Mouse (Mus musculus) heart, embryonic 13.5 days (tissue): ENCODE measurements at regions not wholly inside any gene's neighbourhood (a gene's known extent, or its start where the extent isn't known, plus 50 kb on each side); places are given as distances from the start of the nearest gene placed in this dataset.
"Not testable (repeated sequence)": the region's sequence is repeated elsewhere in the genome, so short reads cannot be mapped to it uniquely, and the experiment has no call there.

ENCODE experiments used
- ATAC-seq: fragments of 200-750 bp; cut with Nextera tagmentation; 2 replicates; pipeline ENCODE4 v1.8.0; 2017; ENCODE audit warnings: moderate TSS enrichment; ENCODE audit not compliant: insufficient number of reproducible peaks, low FRiP score, low TSS enrichment; ENCODE audit errors: extremely low read depth
- H3K27ac ChIP-seq: fragments of 300-500 bp; sonication (generic); replicated peaks from 2 replicates; pipeline ENCODE4 v1.5.1; 2015; ENCODE audit warnings: moderate library complexity, mild to moderate bottlenecking, inconsistent platforms
- H3K27me3 ChIP-seq: fragments of 300-500 bp; sonication (generic); replicated peaks from 2 replicates; pipeline ENCODE4 v1.6.1; 2015; ENCODE audit warnings: mild to moderate bottlenecking, inconsistent platforms
- H3K36me3 ChIP-seq: fragments of 300-500 bp; sonication (generic); 2 replicates; pipeline ENCODE4 v1.6.1; 2015; ENCODE audit warnings: mild to moderate bottlenecking, inconsistent platforms
- H3K4me1 ChIP-seq: fragments of 300-500 bp; sonication (generic); 2 replicates; pipeline ENCODE4 v1.6.1; 2015; ENCODE audit warnings: inconsistent platforms
- H3K4me2 ChIP-seq: fragments of 300-500 bp; sonication (generic); 2 replicates; pipeline ENCODE4 v1.6.1; 2015; ENCODE audit warnings: inconsistent platforms, mild to moderate bottlenecking, moderate library complexity
- H3K4me3 ChIP-seq: fragments of 300-500 bp; sonication (generic); 2 replicates; pipeline ENCODE4 v1.5.1; 2015; ENCODE audit warnings: moderate library complexity, mild to moderate bottlenecking, inconsistent platforms
- H3K9ac ChIP-seq: fragments of 300-500 bp; sonication (generic); 2 replicates; pipeline ENCODE4 v1.6.1; 2015; ENCODE audit warnings: inconsistent platforms, mild to moderate bottlenecking, moderate library complexity
- H3K9me3 ChIP-seq: fragments of 300-500 bp; sonication (generic); 2 replicates; pipeline ENCODE4 v1.6.1; 2016; ENCODE audit warnings: inconsistent platforms
- WGBS: fragments of 180-500 bp; shearing (Covaris S2); methylation state at CpG from one replicate; pipeline ENCODE4 v1.1.7; 2015; ENCODE audit warnings: mixed read lengths; 5-methylcytosine and 5-hydroxymethylcytosine counted together

- H3K4me1 ChIP-seq, H3K27ac ChIP-seq, H3K27me3 ChIP-seq, H3K36me3 ChIP-seq, H3K9me3 ChIP-seq, H3K4me2 ChIP-seq, H3K4me3 ChIP-seq, H3K9ac ChIP-seq, ATAC-seq: not testable (repeated sequence)
- 41% methylated on average over 19 of the region's 19 CpGs for WGBS
Observed at GRCm38 (mm10) chr2:53632816-53633474, 441.4 kb downstream of the Arl6ip6 start.

- Histone ChIP-seq H3K4me1 (no peaks in the 10 kb centered on the region), H3K9ac (no peak overlapping the region), H3K36me3 (no peaks in the 10 kb centered on the region), H3K4me2 (no peak overlapping the region), H3K9me3 (no peaks in the 10 kb centered on the region), H3K27ac (no peak overlapping the region), H3K4me3 (no peak overlapping the region), H3K27me3 (no peaks in the 10 kb centered on the region)
- no peak for ATAC-seq
- 61% methylated on average over 6 of the region's 6 CpGs for WGBS
Observed at GRCm38 (mm10) chr2:53668599-53669372, 416.6 kb downstream of the Rprm start.

- no peaks in the 10 kb centered on the region for H3K9me3 ChIP-seq
- no peak overlapping the region for H3K4me3 ChIP-seq
- H3K27me3 ChIP-seq, result no peaks in the 10 kb centered on the region
- ATAC-seq, result no peak
- H3K4me1 ChIP-seq, result no peaks in the 10 kb centered on the region
- 52% methylated on average over 5 of the region's 5 CpGs for WGBS
- no peak overlapping the region for H3K27ac ChIP-seq
- H3K36me3 ChIP-seq, result no peaks in the 10 kb centered on the region
- H3K4me2 ChIP-seq, result no peak overlapping the region
- no peak overlapping the region for H3K9ac ChIP-seq
Observed at GRCm38 (mm10) chr2:53680350-53681011, 404.9 kb downstream of the Rprm start.

GRCm38 (mm10) chr2:53682599-53682998 is 402.8 kb downstream of the Rprm start:
- H3K36me3 ChIP-seq, result no peaks in the 10 kb centered on the region
- H3K4me1 ChIP-seq, result 0 out of 2 replicates have a peak, but pooled peaks cover 3% of the 10 kb centered on the region
- WGBS, result 34% methylated on average over 4 of the region's 4 CpGs
- no peaks in the 10 kb centered on the region for H3K27me3 ChIP-seq
- ATAC-seq, result no peak
- H3K9ac ChIP-seq, result no peak overlapping the region
- H3K4me3 ChIP-seq, result no peak overlapping the region
- no peaks in the 10 kb centered on the region for H3K9me3 ChIP-seq
- H3K4me2 ChIP-seq, result no peak overlapping the region
- no peak overlapping the region for H3K27ac ChIP-seq

DNA sequence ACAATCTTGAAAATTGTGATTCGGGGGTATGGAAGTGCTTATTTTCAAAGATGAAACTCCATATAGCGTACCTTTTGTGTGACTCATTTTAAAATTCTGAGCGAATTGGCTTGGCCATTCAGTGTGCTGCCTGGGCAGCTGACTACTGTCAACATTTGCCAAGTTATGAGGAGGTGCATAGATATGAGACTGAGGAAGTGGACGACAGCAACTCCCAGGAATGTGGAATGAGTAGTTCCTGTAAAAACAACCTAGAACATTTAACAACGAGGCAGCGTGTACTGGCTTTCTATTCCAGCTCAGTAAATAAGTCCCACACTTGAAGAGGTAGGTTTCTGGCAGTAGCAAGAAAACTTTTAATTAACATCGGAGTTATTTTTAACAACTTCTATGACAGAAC is 398.1 kb downstream of the Rprm start:
- Histone ChIP-seq H3K4me1 (0 out of 2 replicates have a peak, but pooled peaks cover 3% of the 10 kb centered on the region), H3K27me3 (no peaks in the 10 kb centered on the region), H3K4me3 (no peak overlapping the region), H3K9ac (no peak overlapping the region), H3K36me3 (no peaks in the 10 kb centered on the region), H3K9me3 (no peaks in the 10 kb centered on the region), H3K4me2 (no peak overlapping the region), H3K27ac (no peak overlapping the region)
- ATAC-seq, result no peak
- WGBS, result 53% methylated on average over 7 of the region's 7 CpGs

DNA sequence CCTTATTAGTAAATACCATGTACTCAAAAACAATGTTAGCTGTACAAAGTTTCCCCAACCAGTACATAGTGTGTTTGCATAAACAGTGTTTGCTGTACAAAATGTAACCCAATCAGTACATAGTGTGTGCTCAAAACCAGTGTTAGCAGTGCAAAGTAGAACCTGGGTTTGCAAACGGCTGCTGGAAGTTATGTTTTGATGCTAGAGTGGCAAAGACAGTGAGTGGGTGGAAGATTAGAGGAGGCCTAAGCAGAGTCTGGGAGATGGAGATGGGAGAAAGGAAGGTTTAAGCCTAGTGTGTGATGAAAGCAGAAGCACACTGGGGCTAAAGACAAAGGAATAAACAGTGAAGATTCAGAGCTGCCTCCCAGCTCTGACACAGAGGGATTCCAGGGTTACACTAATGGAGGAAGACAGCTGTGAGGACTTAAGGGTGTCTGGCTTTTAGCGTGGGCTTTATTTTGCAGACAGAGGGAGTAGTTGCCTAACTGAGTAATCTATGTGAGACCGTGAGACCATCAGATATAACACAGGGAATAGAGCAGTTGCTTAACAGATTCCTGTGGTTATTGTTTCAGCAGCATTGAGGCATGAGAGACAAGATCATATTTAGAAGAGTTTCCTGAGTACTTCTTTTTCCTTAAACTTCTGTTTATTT is 396.0 kb downstream of the Rprm start:
- no peak overlapping the region for H3K4me3 ChIP-seq
- H3K4me2 ChIP-seq, result no peak overlapping the region
- H3K27ac ChIP-seq, result no peak overlapping the region
- H3K36me3 ChIP-seq, result no peaks in the 10 kb centered on the region
- no peaks in the 10 kb centered on the region for H3K9me3 ChIP-seq
- 35% methylated on average over 3 of the region's 3 CpGs for WGBS
- H3K9ac ChIP-seq, result no peak overlapping the region
- no peak for ATAC-seq
- H3K27me3 ChIP-seq, result no peaks in the 10 kb centered on the region
- H3K4me1 ChIP-seq, result 0 out of 2 replicates have a peak, but pooled peaks cover 3% of the 10 kb centered on the region

DNA sequence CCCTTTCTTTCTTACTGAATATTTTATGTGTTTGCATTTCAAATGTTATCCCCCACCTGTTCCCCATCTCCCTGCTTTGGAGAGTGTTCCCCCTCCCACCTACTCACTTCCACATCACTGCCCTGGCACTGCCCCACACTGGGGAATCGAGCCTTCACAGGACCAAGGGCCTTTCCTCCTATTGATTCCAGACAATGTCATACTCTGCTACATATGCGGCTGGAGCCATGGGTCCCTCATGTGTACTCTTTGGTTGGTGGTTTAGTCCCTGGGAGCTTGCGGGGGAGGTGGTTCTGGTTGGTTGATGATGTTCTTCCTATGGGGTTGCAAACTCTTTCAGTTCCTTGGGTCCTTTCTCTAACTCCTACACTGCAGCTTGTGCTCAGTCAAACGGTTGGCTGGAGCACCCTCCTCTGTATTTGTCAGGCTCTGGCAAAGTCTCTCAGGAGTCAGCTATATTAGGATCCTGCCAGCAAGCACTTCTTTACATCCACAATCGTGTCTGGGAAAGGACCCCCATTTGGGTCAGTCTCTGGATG is 393.7 kb downstream of the Rprm start:
- Histone ChIP-seq H3K9me3 (no peaks in the 10 kb centered on the region), H3K4me2 (no peak overlapping the region), H3K27me3 (no peaks in the 10 kb centered on the region), H3K9ac (no peak overlapping the region), H3K27ac (no peak overlapping the region), H3K4me3 (no peak overlapping the region), H3K36me3 (no peaks in the 10 kb centered on the region), H3K4me1 (0 out of 2 replicates have a peak, but pooled peaks cover 3% of the 10 kb centered on the region)
- 68% methylated on average over 5 of the region's 5 CpGs for WGBS
- no peak for ATAC-seq

- Histone ChIP-seq H3K9me3 (no peaks in the 10 kb centered on the region), H3K27me3 (no peaks in the 10 kb centered on the region), H3K36me3 (no peaks in the 10 kb centered on the region), H3K4me3 (no peak overlapping the region), H3K27ac (no peak overlapping the region), H3K9ac (no peak overlapping the region), H3K4me1 (no peaks in the 10 kb centered on the region), H3K4me2 (no peak overlapping the region)
- WGBS, result 74% methylated on average over 3 of the region's 3 CpGs
- no peak for ATAC-seq
Observed at GRCm38 (mm10) chr2:53711213-53711612, 374.1 kb downstream of the Rprm start.

GRCm38 (mm10) chr2:53713106-53713640 is 372.2 kb downstream of the Rprm start:
- no peaks in the 10 kb centered on the region for H3K9me3 ChIP-seq
- H3K9ac ChIP-seq, result no peak overlapping the region
- no peak for ATAC-seq
- H3K4me1 ChIP-seq, result no peaks in the 10 kb centered on the region
- H3K36me3 ChIP-seq, result no peaks in the 10 kb centered on the region
- no peaks in the 10 kb centered on the region for H3K27me3 ChIP-seq
- no peak overlapping the region for H3K4me2 ChIP-seq
- no peak overlapping the region for H3K4me3 ChIP-seq
- no peak overlapping the region for H3K27ac ChIP-seq
- 72% methylated on average over 7 of the region's 7 CpGs for WGBS

GRCm38 (mm10) chr2:53715017-53715416 is 370.3 kb downstream of the Rprm start:
- no peak for ATAC-seq
- no peak overlapping the region for H3K4me2 ChIP-seq
- no peaks in the 10 kb centered on the region for H3K4me1 ChIP-seq
- 48% methylated on average over 5 of the region's 5 CpGs for WGBS
- no peaks in the 10 kb centered on the region for H3K27me3 ChIP-seq
- no peak overlapping the region for H3K27ac ChIP-seq
- H3K9me3 ChIP-seq, result no peaks in the 10 kb centered on the region
- no peak overlapping the region for H3K4me3 ChIP-seq
- H3K9ac ChIP-seq, result no peak overlapping the region
- H3K36me3 ChIP-seq, result no peaks in the 10 kb centered on the region

DNA sequence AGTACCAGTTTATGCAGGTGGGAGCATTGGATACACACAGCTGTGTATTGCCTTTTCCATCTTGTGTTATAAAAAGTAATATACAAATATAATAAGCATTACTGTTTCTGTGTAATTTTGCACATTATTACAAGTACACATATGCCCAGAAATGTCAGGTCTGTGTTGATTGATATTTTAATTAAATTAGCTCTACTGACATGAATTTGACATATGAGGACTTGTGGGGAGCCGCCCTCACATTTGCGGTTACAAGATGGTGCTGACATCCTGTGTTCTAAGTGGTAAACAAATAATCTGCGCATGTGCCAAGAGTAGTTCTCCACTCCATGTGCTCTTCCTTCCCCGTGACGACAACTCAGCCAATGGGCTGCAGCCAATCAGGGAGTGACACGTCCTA is 362.1 kb downstream of the Rprm start:
- H3K4me1 ChIP-seq, result no peaks in the 10 kb centered on the region
- H3K4me2 ChIP-seq, result no peak overlapping the region
- ATAC-seq, result no peak
- H3K27ac ChIP-seq, result no peak overlapping the region
- H3K4me3 ChIP-seq, result no peak overlapping the region
- H3K9me3 ChIP-seq, result no peaks in the 10 kb centered on the region
- WGBS, result 86% methylated on average over 6 of the region's 6 CpGs
- no peaks in the 10 kb centered on the region for H3K36me3 ChIP-seq
- no peaks in the 10 kb centered on the region for H3K27me3 ChIP-seq
- no peak overlapping the region for H3K9ac ChIP-seq
